17 mouse cellular contexts compared by ENCODE assay signal in genomic region chr16:78343792-78344191, GRCm38 (mm10). TPM values are rescaled to one million over a fixed set of nuclear protein-coding genes. Genes with fewer than 3 reads are reported as not detected.
A peak's percentile ranks its signal among the peaks of the same experiment; 100 is the strongest.
DNase-seq lines count a peak whose midpoint lies in the region; ATAC-seq and TF ChIP-seq lines count a peak whose summit lies in the region.
"Had no signal": no experiment of that assay in that cellular context is flagged by ENCODE, and none has a peak within 500 bp of the region (broad histone marks: within the 10 kb centered on the region; RNA-seq: fewer than 3 reads in every experiment).

No protein-coding gene starts in this region.

- no peak for TF ChIP-seq CTCF in intestine, postnatal 0 days (IDR thresholded peaks at IDR 0.05; ENCODE audit: low read depth)

- H3K4me3 ChIP-seq in intestine, embryonic 14.5 days (ENCODE audit: low read depth, low read length), result no peak overlapping the region
- H3K4me3 ChIP-seq in intestine, postnatal 0 days (ENCODE audit: low read depth, low read length), result no peak overlapping the region
- no peak overlapping the region for H3K4me3 ChIP-seq in embryonic facial prominence, embryonic 13.5 days
- H3K4me3 ChIP-seq in limb, embryonic 13.5 days, result no peak overlapping the region
- H3K4me3 ChIP-seq: forebrain, embryonic 12.5 days; heart, adult 2 months; hindbrain, embryonic 13.5 days; liver, embryonic 13.5 days had no signal

- 0 out of 2 replicates have a peak, but pooled peaks cover 5% of the 10 kb centered on the region for H3K4me1 ChIP-seq in intestine, embryonic 14.5 days (replicated peaks; ENCODE audit: control insufficient read depth, insufficient read depth, low read length)
- H3K4me1 ChIP-seq in intestine, postnatal 0 days (replicated peaks; ENCODE audit: control insufficient read depth, insufficient read depth, low read length), result no peaks in the 10 kb centered on the region
- H3K4me1 ChIP-seq in embryonic facial prominence, embryonic 13.5 days, result peaks cover 15% of the 10 kb centered on the region
- peaks cover 20% of the 10 kb centered on the region for H3K4me1 ChIP-seq in limb, embryonic 13.5 days
- H3K4me1 ChIP-seq: hindbrain, embryonic 13.5 days; liver, embryonic 13.5 days had no signal

- no peaks in the 10 kb centered on the region for H3K36me3 ChIP-seq in intestine, embryonic 14.5 days (ENCODE audit: control insufficient read depth, insufficient read depth, low read length)
- H3K36me3 ChIP-seq in intestine, postnatal 0 days (ENCODE audit: control insufficient read depth, insufficient read depth), result peaks cover 11% of the 10 kb centered on the region
- no peaks in the 10 kb centered on the region for H3K36me3 ChIP-seq in embryonic facial prominence, embryonic 13.5 days
- H3K36me3 ChIP-seq in limb, embryonic 13.5 days, result peaks cover 1% of the 10 kb centered on the region; the same call in 1 of the 2 replicates

- no peaks in the 10 kb centered on the region for H3K27me3 ChIP-seq in intestine, embryonic 14.5 days (replicated peaks; ENCODE audit: control insufficient read depth, insufficient read depth, low read length)
- no peaks in the 10 kb centered on the region for H3K27me3 ChIP-seq in intestine, postnatal 0 days (replicated peaks; ENCODE audit: control insufficient read depth, insufficient read depth, low read length)
- no peaks in the 10 kb centered on the region for H3K27me3 ChIP-seq in embryonic facial prominence, embryonic 13.5 days
- H3K27me3 ChIP-seq in limb, embryonic 13.5 days, result no peaks in the 10 kb centered on the region
- H3K27me3 ChIP-seq: forebrain, embryonic 12.5 days; hindbrain, embryonic 13.5 days; liver, embryonic 13.5 days had no signal

- DNase-seq in intestine, embryonic 14.5 days (ENCODE audit: low spot score), result no peak
- DNase-seq in NIH3T3 (ENCODE audit: low read depth), result peak; percentile 5
- DNase-seq in left cerebral cortex, adult 11 months (ENCODE audit: low spot score), result no peak
- DNase-seq in adrenal gland, adult (ENCODE audit: inconsistent age in 2 of 2, low spot score in 1 of 2), result no peak
- DNase-seq: adrenal gland, postnatal 10 days; cerebellum, adult 8-10 months; gastrocnemius, postnatal 10 days; heart, adult 2 months; kidney, adult 8-10 months; liver, embryonic 13.5 days; midbrain, embryonic 14.5 days; right cerebral cortex, postnatal 14 days had no signal

- H3K9ac ChIP-seq in intestine, embryonic 14.5 days (ENCODE audit: low read length), result no peak overlapping the region
- no peak overlapping the region for H3K9ac ChIP-seq in intestine, postnatal 0 days (ENCODE audit: low read depth, low read length)
- no peak overlapping the region for H3K9ac ChIP-seq in embryonic facial prominence, embryonic 13.5 days
- no peak overlapping the region for H3K9ac ChIP-seq in limb, embryonic 13.5 days
- H3K9ac ChIP-seq: forebrain, embryonic 12.5 days; hindbrain, embryonic 13.5 days; liver, embryonic 13.5 days had no signal

- H3K27ac ChIP-seq in intestine, embryonic 14.5 days (ENCODE audit: low read depth), result peak overlapping the region; percentile 76
- H3K27ac ChIP-seq in intestine, postnatal 0 days (ENCODE audit: low read depth, low read length), result no peak overlapping the region
- peak overlapping the region; percentile 76 for H3K27ac ChIP-seq in embryonic facial prominence, embryonic 13.5 days
- peak overlapping the region; percentile 33; the same call in 1 of the 2 replicates for H3K27ac ChIP-seq in limb, embryonic 13.5 days
- H3K27ac ChIP-seq: forebrain, embryonic 12.5 days; heart, adult 2 months; hindbrain, embryonic 13.5 days; liver, embryonic 13.5 days had no signal

- H3K4me2 ChIP-seq in intestine, embryonic 14.5 days (ENCODE audit: low read length), result no peak overlapping the region
- H3K4me2 ChIP-seq in intestine, postnatal 0 days (replicated peaks; ENCODE audit: low read depth), result no peak overlapping the region
- peak overlapping the region; percentile 33 for H3K4me2 ChIP-seq in embryonic facial prominence, embryonic 13.5 days
- peak overlapping the region; percentile 42 for H3K4me2 ChIP-seq in limb, embryonic 13.5 days (replicated peaks)
- H3K4me2 ChIP-seq: forebrain, embryonic 12.5 days; hindbrain, embryonic 13.5 days; liver, embryonic 13.5 days had no signal

- WGBS in intestine, embryonic 14.5 days, result 57% methylated on average over 6 of the region's 6 CpGs
- WGBS in intestine, postnatal 0 days, result 57% methylated on average over 6 of the region's 6 CpGs
- 22% methylated on average over 6 of the region's 6 CpGs for WGBS in embryonic facial prominence, embryonic 13.5 days
- 14% methylated on average over 6 of the region's 6 CpGs for WGBS in limb, embryonic 13.5 days

- H3K9me3 ChIP-seq in intestine, embryonic 14.5 days (ENCODE audit: control insufficient read depth, low read length), result no peaks in the 10 kb centered on the region
- H3K9me3 ChIP-seq in intestine, postnatal 0 days (ENCODE audit: control insufficient read depth), result no peaks in the 10 kb centered on the region
- no peaks in the 10 kb centered on the region for H3K9me3 ChIP-seq in embryonic facial prominence, embryonic 13.5 days
- no peaks in the 10 kb centered on the region for H3K9me3 ChIP-seq in limb, embryonic 13.5 days
- H3K9me3 ChIP-seq: forebrain, embryonic 12.5 days; hindbrain, embryonic 13.5 days; liver, embryonic 13.5 days had no signal

- no peak for ATAC-seq in intestine, embryonic 14.5 days (replicated peaks; ENCODE audit: low FRiP score, low TSS enrichment, low read depth)
- no peak for ATAC-seq in intestine, postnatal 0 days
- ATAC-seq in embryonic facial prominence, embryonic 13.5 days (ENCODE audit: insufficient number of reproducible peaks, insufficient read depth, low FRiP score, low TSS enrichment, low read depth), result peak; percentile 62; the same call in 1 of the 2 replicates
- peak; percentile 82 for ATAC-seq in limb, embryonic 13.5 days (ENCODE audit: low FRiP score, low read depth)

RNA-seq across cellular contexts. Expression of gene Btg3, which starts 33.2 kb away (rescaled TPM):
- polyA plus RNA-seq in intestine, embryonic 14.5 days (2014; fragmentation: Nextera tagmentation; extraction: Ambion mirVana), result 37.1 and 40.5 TPM in 2 replicates
- polyA plus RNA-seq in intestine, postnatal 0 days (2015; fragmentation: Nextera tagmentation; extraction: Ambion mirVana), result 25.5 and 26.9 TPM in 2 replicates
- 39.6 and 48.8 TPM in 2 replicates for polyA plus RNA-seq in embryonic facial prominence, embryonic 13.5 days (2015; fragmentation: Nextera tagmentation; extraction: Ambion mirVana)
- polyA plus RNA-seq in limb, embryonic 13.5 days (2015; fragmentation: Nextera tagmentation; extraction: Ambion mirVana), result 42.9 and 45.7 TPM in 2 replicates

RNA-seq across cellular contexts. Expression of gene Cxadr, which starts 42.5 kb away (rescaled TPM):
- 35.9 and 37.6 TPM in 2 replicates for polyA plus RNA-seq in intestine, embryonic 14.5 days (2014; fragmentation: Nextera tagmentation; extraction: Ambion mirVana)
- polyA plus RNA-seq in intestine, postnatal 0 days (2015; fragmentation: Nextera tagmentation; extraction: Ambion mirVana), result 55.9 and 56.0 TPM in 2 replicates
- polyA plus RNA-seq in embryonic facial prominence, embryonic 13.5 days (2015; fragmentation: Nextera tagmentation; extraction: Ambion mirVana), result 24.1 and 30.3 TPM in 2 replicates
- 22.9 and 25.6 TPM in 2 replicates for polyA plus RNA-seq in limb, embryonic 13.5 days (2015; fragmentation: Nextera tagmentation; extraction: Ambion mirVana)

Comparison
In these comparisons a context has a peak if more than half of its experiments do, and no peak if none do; other contexts are left out.
1. ATAC-seq: peak in embryonic facial prominence, embryonic 13.5 days (single experiment) and limb, embryonic 13.5 days (single experiment); none in intestine, embryonic 14.5 days (single experiment) and intestine, postnatal 0 days (single experiment).
2. H3K4me2 ChIP-seq: peak in embryonic facial prominence, embryonic 13.5 days (single experiment) and limb, embryonic 13.5 days (single experiment); none in intestine, embryonic 14.5 days (single experiment) and intestine, postnatal 0 days (single experiment).